Mouse (Mus musculus): ENCODE measurements around the gene Notch2.

Notch2 gene

DNA sequence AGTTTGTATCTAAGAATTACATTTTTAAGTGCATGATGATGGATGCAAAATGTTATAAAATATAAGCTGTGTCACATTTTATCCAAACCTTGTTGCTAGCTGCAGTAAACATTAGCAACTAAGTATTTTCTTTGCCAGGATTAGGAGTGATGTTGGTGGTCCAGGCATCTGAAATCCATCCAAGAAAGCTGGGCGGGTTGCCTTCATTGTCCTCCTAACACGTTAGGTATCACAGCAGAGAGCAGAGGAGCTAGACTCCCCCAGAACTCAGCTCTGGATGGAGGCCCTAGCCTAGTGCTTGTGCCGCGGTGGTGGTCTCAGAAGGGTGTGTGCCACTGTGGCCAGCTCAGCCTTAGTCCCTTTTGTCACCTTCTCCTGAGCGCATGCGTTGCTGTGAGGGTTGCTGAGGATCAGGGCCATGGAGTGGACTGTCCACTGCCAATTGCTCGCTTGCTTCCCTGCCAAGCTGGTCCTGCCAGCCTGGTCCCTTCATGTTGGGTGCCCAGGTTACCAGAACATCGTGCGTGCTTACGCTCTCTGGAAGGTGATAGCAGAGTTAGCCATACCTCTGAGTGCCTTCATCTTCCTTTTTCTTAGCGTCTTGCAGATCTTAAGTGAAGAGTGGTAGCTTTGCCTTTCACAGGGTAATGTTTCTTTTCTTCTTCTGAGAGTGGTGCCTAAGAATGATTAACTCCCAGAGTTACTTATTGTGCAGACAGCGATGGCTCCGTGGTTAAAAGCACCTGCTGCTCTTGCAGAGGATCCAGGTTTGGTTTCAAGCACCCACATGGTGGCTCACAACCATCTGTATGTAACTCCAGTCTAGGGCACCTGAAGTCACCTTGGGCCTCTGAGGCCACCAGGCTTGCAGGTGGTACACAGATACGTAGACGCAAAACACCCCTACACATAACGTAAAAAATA is 39.4 kb downstream of the Notch2 start:
- in situ Hi-C loops (cut with MboI), result no loop called here

DNA sequence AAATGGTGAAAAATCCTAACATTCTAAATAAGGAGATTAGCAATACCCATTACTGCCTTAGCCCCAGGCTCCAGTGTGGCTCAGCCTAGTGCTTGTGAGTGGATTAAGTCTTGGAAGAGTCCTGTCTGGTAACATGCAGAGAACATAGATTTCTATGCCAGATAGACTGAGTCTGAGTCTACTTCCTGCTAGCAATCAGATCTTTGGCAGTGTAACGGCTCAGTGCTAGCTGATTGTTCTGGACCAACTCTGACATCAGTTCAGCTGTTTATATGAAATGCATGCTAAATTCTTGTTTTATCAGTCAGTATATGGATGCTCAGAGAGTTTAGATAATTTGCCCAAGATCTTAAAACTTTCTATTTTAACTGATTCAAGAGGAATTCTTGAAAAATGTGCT is 40.5 kb downstream of the Notch2 start:
- in situ Hi-C loops (cut with MboI), result no loop called here

DNA sequence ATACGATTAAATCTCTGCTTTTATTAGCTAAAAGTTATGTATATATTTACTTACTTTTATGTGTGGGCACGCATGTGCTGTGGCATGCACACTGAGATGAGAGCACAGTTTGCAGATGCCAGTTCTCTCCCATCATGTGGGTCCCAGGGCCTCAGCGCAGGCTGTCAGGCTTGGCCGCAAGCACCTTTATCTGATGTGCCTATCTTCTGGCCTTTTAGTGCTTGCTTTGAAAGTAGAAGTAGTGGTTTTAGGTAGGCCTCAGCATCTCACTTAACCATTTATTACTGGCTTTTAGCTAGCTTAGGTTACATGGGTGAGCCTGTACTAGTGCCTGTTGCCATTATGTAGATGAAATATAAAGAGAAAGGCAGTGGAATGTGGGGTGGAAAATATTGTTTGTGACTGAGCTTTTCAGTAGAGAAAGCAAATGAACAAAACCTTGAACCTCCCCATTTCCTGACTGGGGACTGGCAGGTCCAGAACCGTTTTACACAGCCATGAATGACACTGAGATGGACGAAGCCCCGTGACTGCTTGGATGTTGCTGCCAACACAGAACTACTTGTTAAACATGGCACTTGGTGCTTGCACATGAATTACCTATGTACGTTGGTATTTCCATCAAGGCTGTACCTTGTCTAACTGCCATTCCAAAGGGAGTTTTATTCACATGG is 41.1 kb downstream of the Notch2 start:
- in situ Hi-C loops (cut with MboI), result no loop called here

DNA sequence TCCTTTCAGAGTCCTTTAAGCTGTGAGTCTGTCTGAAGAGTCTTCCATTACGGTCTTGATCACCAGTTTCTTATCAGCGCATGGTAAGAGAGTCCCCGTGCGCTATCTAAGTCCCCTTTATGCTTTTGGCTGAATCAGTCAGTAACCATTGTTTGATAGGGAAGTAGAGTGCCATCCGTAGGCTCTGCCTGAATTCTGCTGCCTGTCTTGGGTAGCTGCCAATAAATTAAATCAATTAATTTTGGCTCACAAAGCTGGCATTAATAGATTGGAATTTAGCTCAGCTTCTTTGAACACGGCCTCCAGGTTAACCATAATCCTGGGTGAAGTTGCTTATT is 41.6 kb downstream of the Notch2 start:
- in situ Hi-C loops (cut with MboI), result no loop called here

DNA sequence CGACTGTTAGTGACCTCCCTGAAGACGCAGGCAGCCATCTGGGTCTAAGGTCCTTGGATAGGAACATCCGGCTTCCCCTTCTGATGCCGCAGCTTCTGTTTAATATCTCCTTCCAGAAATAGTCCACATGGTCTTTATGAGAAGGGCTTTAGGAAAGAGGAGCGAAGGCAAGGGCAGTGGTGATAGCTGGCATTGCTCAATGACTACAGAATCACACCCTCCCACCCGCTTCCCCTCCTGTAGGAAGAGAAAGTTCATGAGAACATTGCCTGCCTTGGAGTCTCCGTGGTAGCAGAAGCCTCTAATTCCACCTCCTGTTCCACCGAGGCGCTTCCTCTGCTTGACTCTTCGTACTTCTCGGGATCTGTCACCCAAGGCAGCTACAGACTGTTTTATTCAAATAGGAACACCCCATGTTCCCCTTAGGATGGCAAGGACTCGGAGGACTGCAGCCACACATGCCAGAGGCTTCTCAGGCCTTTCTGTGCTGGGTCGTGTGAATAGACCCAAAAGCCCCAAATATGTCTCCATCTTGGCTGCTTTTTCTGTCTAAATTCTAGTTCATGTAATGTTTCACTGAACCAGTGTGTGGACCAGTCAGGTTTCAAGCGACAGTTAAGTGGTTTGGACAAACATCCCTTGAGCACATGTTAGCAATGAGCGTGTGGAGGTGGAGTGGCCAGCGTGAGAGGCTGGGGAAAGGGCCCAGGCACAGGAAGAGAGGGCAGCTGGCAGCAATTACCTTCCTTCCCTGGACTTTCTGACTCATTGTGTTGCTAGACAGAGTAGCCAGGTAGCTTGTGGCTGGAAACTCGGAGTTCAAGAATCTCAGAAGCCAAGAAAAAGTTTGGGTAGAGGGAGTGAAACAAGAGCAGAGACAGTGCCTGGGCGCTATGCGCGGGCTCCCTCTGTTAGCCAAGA is 42.7 kb downstream of the Notch2 start:
- in situ Hi-C loops (cut with MboI), result no loop called here

DNA sequence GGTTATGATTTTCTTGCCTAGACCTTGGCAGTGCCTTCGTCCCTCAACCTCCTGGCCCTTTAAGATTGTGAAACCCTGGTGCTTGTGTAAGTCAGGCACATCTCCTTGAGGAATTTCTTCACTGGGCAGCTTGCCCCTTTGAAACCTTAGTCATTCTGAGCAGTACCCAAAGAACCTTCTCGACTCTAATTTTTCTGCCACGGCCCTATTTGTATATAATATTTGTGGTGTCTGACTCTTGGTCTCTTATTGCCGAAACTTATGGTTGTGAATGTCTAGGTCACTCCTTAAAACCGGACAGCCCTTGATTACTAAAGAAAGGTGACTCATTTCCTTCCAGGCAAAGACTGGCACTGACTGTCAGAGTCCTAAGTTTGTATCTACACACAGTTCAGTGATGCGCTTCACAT is 43.6 kb downstream of the Notch2 start:
- in situ Hi-C loops (cut with MboI), result no loop called here

DNA sequence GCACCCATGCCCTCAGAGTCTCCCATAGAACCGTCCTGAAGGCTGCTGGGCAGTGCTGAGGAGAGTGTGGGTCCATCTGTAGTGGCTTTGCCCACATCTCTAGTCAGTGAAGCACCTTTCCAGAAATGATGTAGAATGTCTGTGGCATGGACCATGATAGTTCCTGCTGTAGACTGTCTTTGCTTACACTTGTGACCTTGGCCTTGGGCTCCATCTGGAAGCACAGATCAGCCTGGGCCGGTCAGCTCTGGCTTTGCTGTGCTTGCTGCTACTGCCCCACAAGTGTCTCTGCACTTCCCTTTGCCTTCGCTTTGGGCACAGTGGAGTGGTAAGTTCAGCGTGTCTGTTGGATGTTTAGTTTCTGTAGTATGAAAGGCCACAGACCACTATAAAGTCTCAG is 45.7 kb downstream of the Notch2 start:
- in situ Hi-C loops (cut with MboI), result no loop called here

DNA sequence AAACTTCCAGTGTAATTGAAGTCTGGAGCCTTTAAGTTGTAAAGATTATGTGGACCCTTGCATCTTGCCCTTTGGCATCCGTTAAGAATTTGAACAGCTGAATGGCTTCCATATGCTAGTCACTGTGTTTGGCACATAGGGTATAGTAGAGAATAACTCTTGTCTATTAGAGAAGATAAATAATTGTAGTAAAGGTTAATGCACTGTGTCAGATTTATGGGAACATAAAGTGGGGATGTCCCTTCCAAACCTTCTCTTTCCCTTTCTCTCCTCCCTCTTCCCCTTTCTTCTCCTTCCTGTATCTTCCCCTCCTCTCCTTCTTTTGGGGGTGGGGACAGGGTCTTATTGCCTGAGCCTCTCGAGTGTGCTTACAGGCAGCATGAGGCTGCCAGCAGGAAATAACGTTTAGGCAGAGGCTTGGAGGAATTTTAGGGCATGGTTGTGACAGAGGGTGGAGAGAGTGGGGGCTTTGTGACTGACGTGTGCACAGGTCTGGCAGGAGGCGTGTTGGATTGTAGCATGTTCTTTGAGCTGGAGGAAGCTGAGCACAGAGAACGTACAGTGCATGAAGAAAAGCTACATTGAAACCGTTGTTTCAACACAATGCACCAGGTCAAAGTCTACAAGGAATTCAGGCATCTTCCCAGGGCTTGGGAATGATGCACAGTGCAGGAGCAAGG is 47.8 kb downstream of the Notch2 start:
- in situ Hi-C loops (cut with MboI), result no loop called here

DNA sequence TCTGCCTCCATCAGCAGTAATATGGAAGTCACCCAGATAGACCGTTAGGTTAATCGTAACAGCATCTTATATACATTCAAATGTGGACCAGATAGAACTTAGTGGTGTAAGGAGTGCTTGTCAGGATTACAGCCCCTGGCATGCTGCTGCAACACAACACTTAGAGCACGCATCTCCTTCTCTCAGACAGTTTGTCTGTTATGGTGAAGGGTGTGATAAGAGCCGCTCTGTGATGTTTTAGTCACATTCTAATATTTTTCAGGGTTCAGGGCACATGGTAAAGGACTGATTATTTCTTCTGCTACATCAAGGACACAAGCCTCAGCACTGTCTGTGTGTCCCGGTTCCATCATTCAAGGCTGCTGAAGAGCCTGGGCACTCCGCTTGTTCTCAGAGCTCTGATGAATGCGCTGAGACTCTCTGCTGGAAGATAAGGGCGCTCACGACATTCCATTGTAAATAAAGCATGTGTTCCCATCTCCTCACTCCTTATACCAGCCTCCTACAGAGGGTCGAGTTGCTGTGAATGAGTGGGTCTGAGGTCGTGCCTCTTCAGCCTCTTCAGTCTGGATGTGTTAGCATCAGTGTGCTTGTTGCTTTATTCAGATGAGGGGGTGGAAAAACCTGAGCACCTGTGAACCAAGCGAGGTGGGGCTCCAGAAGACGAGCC is 48.5 kb downstream of the Notch2 start:
- in situ Hi-C loops (cut with MboI), result no loop called here

DNA sequence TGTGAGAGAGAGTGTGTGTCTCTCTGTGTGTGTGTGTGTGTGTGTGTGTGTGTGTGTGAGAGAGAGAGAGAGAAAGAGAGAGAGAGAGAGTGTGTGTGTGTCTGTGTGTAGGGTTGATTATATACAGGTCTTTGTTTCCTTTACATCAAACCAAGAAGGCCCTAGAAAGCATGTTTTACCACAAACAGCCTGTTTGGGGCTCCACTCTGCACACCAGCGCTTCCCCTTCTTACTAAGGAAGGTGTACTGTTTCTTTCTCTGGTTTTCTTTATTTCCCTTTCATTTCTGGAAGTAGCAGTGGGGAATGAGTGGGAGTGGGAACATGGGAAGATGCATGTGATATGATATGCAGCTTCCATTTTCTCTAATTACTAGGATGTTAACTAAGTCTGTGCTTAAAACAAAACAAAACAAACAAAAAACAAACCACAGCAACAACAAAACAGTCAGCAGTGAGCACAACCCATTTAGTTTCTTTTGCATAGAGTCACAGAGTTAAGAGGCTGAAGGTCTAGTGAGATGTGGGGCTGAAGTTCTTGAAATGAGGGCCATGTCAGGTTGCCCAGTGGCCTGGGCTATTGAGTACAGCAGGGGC is 49.4 kb downstream of the Notch2 start:
- in situ Hi-C loops (cut with MboI), result no loop called here

DNA sequence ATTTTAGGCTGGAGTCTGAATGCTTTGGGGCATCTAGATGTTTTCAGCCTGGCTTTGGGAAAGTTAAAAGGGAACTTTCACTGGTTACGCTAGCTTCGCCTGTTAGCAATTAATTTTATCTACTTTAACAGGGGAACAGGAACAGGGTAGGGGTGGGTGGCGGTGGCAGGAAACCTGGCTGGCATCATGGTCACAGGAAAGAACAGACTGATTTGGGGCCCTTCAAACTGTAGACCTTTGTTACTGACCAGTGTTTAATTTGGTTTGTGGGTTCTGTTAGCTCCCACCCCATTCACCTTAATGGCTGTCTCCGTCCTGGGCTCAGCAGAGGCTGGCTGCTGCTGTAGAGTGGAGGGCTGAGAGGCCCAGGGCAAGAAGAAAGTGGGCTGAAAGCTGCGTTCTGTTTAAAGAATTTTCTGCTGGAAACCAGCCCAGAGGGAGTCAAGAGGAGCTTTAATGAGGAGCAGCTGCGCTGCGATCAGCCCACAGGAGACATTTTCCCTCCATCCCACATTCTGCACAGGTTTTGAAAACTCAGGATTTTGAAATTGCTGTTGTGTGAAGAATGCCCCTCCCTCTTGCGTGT is 50.0 kb downstream of the Notch2 start:
- in situ Hi-C loops (cut with MboI), result no loop called here

DNA sequence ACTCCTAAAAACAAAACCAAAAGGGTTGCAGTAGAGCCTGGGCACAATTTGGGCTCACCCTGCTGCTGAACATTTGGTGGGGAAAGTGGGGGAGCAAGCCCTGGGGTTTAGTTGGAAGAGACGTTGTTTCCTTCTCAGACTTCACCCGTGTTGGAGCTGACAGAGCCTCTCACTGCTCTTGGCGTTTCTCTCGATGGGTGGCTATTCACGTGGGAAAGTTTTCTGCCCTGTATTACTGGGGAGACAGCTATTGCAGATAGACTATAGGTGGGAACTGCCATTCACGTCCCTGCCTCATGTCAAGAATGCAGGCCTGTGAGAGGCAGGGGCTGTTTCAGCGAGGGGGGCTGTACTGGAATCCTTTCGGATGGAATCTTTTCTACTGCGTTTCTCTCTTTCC is 50.5 kb downstream of the Notch2 start:
- in situ Hi-C loops (cut with MboI), result no loop called here

DNA sequence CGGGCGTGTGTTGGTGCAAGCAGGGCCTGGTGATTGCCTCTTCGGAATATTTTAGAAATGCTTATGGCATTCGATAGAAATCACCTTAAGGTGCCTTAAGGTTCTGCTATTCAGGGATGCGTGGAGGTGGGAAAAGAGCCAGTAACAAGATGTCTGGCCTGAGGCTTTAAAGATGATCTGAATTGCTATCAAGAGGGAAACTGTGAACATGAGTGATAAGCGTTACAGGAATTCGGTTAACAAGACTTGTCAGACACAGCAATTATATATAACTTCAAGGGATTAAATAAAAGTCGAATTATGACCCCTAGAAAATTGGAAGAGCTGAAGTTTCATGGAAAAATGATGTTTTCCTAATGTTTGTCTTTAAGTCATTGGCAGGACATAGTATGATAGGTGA is 51.7 kb downstream of the Notch2 start:
- in situ Hi-C loops (cut with MboI), result no loop called here

DNA sequence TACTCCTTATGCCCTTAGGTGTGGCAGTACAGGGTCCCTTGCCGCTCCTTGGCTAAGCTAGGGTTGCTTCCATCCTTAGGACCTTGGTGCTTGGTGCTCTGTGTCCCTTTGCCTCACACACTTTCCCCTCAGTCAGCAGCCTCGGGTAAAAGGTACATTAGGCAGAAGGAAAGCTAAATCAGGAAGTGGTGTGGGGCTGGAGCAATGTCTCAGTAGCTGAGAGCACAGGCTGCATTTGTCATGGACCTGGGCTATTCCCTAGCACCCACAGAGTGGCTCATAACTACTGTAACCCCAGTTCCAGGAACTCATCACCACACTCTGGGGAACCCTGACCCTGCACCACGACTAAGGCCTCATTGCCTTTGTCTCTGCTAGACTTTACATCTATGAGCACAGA is 53.1 kb downstream of the Notch2 start:
- in situ Hi-C loops (cut with MboI), result no loop called here

DNA sequence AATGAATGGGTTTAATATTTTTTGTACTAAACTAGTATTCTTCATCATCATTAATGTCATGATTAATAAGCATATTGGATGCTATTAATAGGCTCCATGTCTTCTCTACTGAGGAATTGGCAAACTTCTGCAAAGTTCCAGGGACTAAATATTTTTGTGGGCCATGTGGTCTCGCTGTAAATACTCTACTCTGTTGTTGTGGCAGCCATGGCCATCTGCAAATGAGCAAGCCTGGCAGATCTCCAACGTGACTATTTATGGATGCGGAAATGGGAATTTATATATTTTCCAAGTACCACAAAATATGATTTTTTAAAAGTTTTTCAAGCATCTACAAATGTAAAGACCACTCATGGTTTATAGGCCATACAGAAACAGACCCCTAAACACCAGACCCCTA is 54.1 kb downstream of the Notch2 start:
- in situ Hi-C loops (cut with MboI), result no loop called here

DNA sequence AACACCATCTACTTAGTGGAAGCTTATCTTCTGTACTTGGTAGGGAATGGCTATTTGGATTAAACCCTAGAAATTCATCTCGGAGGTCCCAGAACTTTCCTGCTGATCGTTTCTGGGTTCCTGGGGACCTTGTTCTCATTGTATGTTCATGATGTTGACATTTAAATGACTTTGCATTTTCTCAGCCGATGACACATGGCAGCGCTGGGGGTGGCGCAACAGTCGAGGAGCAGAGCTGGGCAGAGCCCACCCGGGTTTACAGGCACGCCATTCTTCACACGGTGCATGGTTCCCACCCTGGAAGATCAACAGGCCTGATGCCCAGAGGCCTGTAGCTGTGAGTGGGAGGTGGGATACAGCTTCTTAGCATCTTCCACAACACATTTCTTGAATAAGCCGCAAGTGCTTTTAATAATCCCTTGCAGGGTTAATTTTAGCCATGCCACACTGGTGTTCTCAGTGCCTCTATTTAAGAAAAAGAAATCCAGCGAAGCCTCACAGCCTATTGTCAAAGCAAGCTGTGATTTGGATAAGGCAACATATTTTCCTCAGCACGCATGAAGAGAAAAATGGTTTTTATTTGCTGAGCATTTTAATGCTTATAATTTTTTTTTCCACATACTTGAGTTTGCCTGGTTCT is 54.6 kb downstream of the Notch2 start:
- in situ Hi-C loops (cut with MboI), result no loop called here

DNA sequence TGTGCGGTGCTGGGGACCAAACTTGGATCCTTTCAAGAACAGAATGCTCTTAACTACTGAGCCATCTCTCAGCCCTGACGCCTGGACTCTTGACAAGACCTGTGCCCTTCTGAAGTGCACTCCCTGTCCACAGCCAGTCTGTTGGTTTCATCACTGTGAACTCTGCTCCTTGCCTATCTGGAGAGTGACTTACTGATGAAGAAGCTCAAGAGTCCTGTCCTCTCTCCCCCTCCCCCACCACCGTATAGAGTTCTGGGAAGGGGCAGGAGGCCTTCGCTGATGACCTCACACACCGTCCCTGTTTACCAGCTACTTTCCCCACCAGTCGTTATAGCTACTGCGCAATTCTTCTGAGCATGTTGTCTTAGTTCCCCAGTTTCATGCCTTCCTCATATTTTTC is 55.8 kb downstream of the Notch2 start:
- in situ Hi-C loops (cut with MboI), result no loop called here

DNA sequence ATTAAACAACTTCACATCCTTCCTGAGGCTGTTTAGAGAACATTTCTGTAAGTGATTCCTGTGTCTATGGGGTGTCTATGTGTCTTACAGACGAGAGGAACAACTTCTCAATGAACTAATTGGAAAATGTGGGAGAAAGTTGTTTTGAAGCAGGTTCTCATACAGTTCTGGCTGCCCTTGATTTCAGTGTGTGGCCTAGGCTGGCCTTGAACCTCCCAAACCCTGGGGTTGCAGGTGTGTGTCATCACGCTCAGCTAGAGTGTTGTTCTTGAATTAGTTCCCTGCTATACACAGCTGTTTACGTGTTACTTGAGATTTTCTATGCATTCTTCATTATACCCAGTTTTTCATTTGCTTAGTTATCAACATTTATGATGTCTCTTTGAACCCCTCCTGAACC is 56.5 kb downstream of the Notch2 start:
- in situ Hi-C loops (cut with MboI), result no loop called here

DNA sequence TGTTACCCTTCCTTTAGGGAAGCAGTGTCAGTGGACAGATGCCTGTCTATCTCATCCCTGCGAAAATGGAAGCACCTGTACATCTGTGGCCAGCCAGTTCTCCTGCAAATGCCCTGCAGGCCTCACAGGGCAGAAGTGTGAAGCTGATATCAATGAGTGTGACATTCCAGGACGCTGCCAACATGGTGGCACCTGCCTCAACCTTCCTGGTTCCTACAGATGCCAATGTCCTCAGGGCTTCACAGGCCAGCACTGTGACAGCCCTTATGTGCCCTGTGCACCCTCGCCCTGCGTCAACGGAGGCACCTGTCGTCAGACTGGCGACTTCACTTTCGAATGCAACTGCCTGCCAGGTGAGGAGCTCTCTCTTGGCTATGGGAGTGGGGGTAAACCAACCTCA is 59.2 kb downstream of the Notch2 start:
- in situ Hi-C loops (cut with MboI), result no loop called here

DNA sequence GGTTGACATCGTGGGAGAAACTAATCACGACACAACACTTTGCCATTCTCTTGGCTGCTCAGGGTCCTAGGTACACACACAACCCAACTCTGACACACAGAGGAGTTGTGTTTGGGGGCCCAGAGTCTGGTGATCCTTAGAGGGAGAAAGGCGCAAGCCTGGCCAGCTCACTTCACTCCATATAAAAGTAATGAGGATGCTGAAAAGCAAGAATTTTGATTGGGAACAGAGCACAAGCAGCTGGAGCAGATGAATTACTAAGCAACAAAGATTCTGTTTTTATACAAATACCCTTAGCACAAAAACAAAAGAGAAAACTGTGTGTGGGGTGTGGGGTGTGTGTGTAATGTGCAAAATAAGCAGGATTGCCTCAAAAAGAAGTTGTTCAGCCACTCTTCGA is 60.2 kb downstream of the Notch2 start:
- in situ Hi-C loops (cut with MboI), result no loop called here

Data from mature B cell (primary cell).